7 mouse cellular contexts compared by ENCODE assay signal in the genomic region with DNA sequence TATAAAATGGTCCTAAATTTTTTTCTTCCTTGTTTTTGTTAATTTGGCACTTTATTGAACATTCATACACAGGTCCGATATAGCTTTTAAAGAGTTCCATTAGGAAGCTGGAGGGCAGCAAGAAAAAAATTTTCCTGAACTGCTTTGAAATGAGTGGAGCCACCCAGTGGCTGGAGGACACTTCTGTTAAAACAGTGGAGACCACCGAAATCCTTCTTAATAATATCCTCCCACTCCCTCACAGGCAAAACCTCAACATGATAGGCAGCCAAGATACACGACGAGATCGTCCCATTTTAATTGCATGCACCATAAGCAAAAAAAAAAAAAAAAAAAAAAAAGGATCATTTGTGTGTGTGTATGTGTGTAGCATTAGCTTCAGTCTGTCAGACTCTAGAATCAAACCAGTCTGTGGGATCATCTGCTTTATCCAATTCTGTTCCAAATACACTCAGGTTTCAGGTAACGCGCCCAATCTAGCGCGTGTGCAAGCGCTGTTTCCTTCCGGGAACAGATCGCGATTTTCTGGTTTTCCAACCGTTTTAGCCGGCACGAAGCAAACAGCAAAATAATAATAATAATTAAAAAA. TPM values are rescaled to one million over a fixed set of nuclear protein-coding genes. Genes with fewer than 3 reads are reported as not detected.
A peak's percentile ranks its signal among the peaks of the same experiment; 100 is the strongest.
DNase-seq lines count a peak whose midpoint lies in the region; ATAC-seq lines count a peak whose summit lies in the region.

No protein-coding gene starts in this region.

- peak overlapping the region; percentile 97 for H3K27ac ChIP-seq in lung, embryonic 16.5 days (ENCODE audit: low read length)

- H3K9me3 ChIP-seq in lung, embryonic 16.5 days (ENCODE audit: control insufficient read depth, low read length): no peaks in the 10 kb centered on the region

- no peaks in the 10 kb centered on the region for H3K27me3 ChIP-seq in lung, embryonic 16.5 days (ENCODE audit: control insufficient read depth, insufficient read depth, low read depth, low read length)

- H3K9ac ChIP-seq in lung, embryonic 16.5 days (ENCODE audit: low read length): peak overlapping the region; percentile 91

- no peak for ATAC-seq in lung, embryonic 16.5 days (ENCODE audit: low read depth)

- H3K4me1 ChIP-seq in lung, embryonic 16.5 days (replicated peaks; ENCODE audit: control insufficient read depth, insufficient read depth, low read length): peaks cover 3% of the 10 kb centered on the region

- H3K4me2 ChIP-seq in lung, embryonic 16.5 days (ENCODE audit: low read depth, low read length): peak overlapping the region; percentile 69

- H3K4me3 ChIP-seq in lung, embryonic 16.5 days (ENCODE audit: low read length): peak overlapping the region; percentile 63

- H3K36me3 ChIP-seq in lung, embryonic 16.5 days (ENCODE audit: control insufficient read depth, insufficient read depth, low read length): peaks cover 18% of the 10 kb centered on the region

- DNase-seq in 3T3-L1 (ENCODE audit: low read depth, low spot score): peak; percentile 76
- peak; percentile 58 to 62 for DNase-seq in B cell, adult 2 months
- DNase-seq in cerebellum, adult 18-20 months: peak; percentile 20 to 42
- DNase-seq in forelimb bud, embryonic 11.5 days (ENCODE audit: low read depth, low spot score): peak; percentile 60
- peak; percentile 34 for DNase-seq in kidney, adult 9 months
- peak; percentile 14 for DNase-seq in skeletal muscle tissue, adult 2 months (ENCODE audit: low read depth, low spot score)

- WGBS in lung, embryonic 16.5 days: under 1% methylated on average over 16 of the region's 16 CpGs

RNA-seq across cellular contexts. Expression of gene AC153137.1, which starts 29.3 kb away (rescaled TPM):
- polyA plus RNA-seq in lung, embryonic 16.5 days (2015; fragmentation: Nextera tagmentation; extraction: Ambion mirVana): not detected in 2 replicates

Comparison
In these comparisons a context has a peak if more than half of its experiments do, and no peak if none do; other contexts are left out.
1. DNase-seq: peak in every context shown above with its lines; median percentile 76 in 3T3-L1; 60 in B cell, adult 2 months; 60 in forelimb bud, embryonic 11.5 days; 34 in kidney, adult 9 months; 31 in cerebellum, adult 18-20 months; 14 in skeletal muscle tissue, adult 2 months.